Mouse (Mus musculus) bone marrow macrophage, adult 2 months (primary cell): Measurements from ENCODE around the gene Fam189a2.

Experiments used
- CTCF ChIP-seq: IDR thresholded peaks from 2 replicates; pipeline ENCODE4 v1.5.1; 2012; ENCODE audit warnings: low read depth, mild to moderate bottlenecking, low read length, moderate library complexity
- POLR2A ChIP-seq: IDR thresholded peaks from 2 replicates; pipeline ENCODE4 v1.6.1; 2012; ENCODE audit warnings: mild to moderate bottlenecking, low read depth, low read length, borderline replicate concordance

DNA sequence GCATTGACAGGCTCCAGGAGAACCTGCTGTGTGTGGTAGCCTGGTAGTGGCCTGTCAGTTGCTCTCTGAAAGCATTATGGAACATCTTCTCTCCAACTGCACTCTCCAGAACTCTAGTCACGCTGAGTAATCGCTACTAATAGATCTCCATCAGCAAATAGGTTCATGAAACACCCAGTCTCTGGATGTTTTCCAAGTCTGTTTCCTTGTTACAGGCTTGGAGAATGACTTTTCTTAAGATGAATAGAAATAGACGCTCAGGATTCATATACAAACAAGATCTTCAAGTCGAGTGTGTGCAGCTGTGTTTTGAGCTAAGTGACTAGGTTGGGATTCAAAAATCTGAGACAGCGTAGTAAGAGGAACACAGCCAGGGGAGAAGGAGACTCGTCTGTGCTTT, 106.8 kb downstream of the Fam189a2 start:
- no peak for TF ChIP-seq POLR2A
- TF ChIP-seq CTCF, result no peak
